Mouse (Mus musculus): ENCODE results near the gene Ddost. TPM values are rescaled to one million over a fixed set of nuclear protein-coding genes. Genes with fewer than 3 reads are reported as not detected.
A peak's percentile ranks its signal among the peaks of the same experiment; 100 is the strongest.

Gene Ddost
- total RNA-seq, 2 experiments from 2014 or later, result 108 to 115 TPM

Small RNAs within 50 kb of the gene (microRNA-seq; reads per million reads assigned to microRNA genes)
- not detected for gene Gm27646
- 6.6 reads per million, percentile 16 among the genes with 10 or more reads in this experiment for gene Mir7019

Other genes starting within 250 kb of the Ddost start
- 100 to 1,000 TPM; 197 to 205 TPM for gene Hp1bp3, start 88.4 kb upstream of the Ddost start, total RNA-seq (2021)
- gene Sh2d5, start 54.3 kb upstream of the Ddost start, total RNA-seq (2021), result 10 to 100 TPM; 17.1 to 18.2 TPM
- 1 to 10 TPM; 8.5 to 9.3 TPM for gene Kif17, start 54.3 kb upstream of the Ddost start, total RNA-seq (2021)
- 100 to 1,000 TPM; 120 to 126 TPM for gene Pink1, start 21.6 kb downstream of the Ddost start, total RNA-seq (2021)
- under 1 TPM; 0.76 to 0.87 TPM for gene Cda, start 63.3 kb downstream of the Ddost start, total RNA-seq (2021)
- 10 to 100 TPM; 27.7 to 30.6 TPM for gene Fam43b, start 91.8 kb downstream of the Ddost start, total RNA-seq (2021)
- gene Mul1, start 129.9 kb downstream of the Ddost start, total RNA-seq (2021), result 10 to 100 TPM; 35.4 to 35.8 TPM
- gene Camk2n1, start 149.6 kb downstream of the Ddost start, total RNA-seq (2021), result 100 to 1,000 TPM; 106 to 110 TPM